Mouse (Mus musculus): ENCODE results near the gene Rnf123. TPM values are rescaled to one million over a fixed set of nuclear protein-coding genes. Genes with fewer than 3 reads are reported as not detected.

The Rnf123 gene
- total RNA-seq, 1 experiment from 2014 or later: 87.0 TPM

DNA sequence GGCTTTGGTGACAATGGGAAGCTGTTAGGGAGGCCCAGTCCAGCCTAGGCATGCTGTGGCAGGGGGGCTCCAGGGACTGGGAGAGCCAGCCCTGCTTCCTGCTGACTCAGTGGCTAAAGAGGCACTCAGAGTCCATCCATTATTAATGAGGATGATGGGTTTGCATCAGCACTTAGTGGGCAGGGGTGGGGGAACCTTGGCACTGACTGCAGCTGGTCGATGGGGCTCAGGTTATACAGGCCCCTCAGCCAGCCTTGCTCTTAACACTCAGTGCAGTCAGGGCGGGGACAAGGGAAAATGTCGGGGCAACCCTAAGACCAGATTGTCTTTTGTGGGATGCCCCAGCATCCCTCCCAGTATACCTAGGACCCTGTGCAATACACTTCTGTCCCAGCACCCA is 21.0 kb downstream of the Rnf123 start:
- DNase-seq: no peak

DNA sequence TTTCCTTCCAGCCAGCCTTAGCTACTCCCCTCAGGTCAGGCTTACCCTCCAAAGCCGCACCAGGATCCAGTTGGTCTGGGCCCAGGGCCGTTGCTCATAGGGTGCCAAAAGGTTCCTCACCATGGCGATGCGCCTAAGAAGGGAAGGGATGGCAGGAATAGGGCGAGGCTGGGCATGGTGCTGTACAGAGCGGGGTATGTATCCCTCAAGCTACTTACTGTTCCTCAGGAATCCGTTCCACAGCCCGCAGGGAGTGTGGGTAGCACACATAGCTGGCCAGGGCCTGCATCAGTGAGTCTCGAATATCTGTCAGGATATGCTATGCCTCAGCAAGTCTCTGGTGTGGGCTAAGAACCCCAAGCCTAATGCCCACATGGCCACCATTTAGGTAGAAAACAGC is 24.9 kb downstream of the Rnf123 start:
- no peak for DNase-seq

- peak; percentile 59 for DNase-seq
Observed at GRCm38 (mm10) chr9:108057262-108057562, 25.9 kb downstream of the Rnf123 start.

DNA sequence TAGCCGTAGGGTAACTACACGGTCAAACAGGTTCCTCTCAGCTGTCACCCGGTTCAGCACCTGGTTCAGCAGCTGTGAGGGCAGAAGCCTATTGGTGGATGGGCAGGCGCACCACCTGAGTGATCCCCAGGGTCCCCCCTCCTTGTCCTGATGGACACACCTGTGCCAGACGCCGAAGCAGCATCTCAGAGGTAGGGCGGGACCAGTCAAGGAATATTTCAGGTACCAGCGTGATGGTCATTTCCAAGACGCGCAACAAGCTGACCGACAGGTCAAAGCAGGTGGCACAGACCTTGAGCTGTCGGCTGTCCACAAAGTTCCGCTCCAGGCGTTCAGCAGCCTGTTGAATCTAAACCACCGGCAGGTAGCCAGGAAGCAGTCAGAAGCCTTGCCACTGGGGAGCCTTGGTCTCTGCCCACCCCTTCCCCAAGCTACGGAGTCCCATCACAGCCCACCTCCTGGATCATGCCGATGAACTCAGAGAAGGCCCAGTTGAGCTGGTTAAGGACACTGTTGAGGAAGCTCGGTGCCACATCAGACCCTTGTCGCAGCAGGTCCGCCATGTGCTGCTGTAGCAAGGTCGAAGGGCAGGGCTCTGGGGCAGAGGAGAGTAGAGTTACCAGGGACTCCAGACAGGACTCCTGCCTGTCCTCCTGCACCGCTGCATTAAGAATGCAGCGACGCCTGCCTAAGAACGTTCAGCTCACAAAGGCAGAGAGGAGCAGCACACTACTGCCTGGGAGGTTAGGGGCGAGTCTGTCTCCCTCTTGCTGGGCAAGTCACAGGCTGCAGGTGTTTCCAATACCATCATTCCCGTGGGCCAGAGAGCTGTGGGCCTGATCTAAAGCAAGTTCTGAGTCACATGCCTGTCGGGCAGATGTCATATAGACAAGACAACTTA is 26.5 kb downstream of the Rnf123 start:
- DNase-seq: no peak

DNA sequence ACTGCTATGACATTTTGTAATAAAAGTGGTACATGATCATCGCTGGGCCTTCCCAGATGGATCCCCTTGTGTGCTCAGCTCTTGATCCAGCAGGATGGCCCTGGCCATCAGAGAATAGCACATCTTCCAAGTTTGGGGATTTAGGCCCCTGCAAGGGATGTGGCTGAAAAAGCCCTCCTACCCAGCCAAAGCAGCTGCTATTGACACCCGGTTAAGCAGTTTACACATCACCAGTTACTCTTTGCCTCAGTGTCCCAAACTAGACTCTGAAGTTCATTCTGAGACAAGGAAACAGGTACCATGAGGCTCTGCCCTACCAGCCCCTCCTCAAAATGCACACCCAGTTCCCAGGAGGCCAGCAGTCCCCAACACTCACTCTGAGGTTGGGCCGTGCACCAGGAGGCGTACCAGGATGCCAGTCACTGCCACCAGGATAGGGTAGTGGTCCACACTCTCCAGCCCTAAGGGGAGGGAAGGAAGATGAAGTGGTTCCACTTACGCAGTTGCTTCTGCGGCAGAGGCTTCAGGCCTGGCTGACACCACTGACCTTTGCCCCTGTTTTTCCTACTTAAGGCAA is 27.4 kb downstream of the Rnf123 start:
- no peak for DNase-seq

- DNase-seq: no peak
Observed at GRCm38 (mm10) chr9:108055061-108055460, 28.1 kb downstream of the Rnf123 start.

GRCm38 (mm10) chr9:108054331-108055040 is 28.7 kb downstream of the Rnf123 start:
- DNase-seq: no peak

- no peak for DNase-seq
Observed at GRCm38 (mm10) chr9:108053665-108054225, 29.4 kb downstream of the Rnf123 start.

DNA sequence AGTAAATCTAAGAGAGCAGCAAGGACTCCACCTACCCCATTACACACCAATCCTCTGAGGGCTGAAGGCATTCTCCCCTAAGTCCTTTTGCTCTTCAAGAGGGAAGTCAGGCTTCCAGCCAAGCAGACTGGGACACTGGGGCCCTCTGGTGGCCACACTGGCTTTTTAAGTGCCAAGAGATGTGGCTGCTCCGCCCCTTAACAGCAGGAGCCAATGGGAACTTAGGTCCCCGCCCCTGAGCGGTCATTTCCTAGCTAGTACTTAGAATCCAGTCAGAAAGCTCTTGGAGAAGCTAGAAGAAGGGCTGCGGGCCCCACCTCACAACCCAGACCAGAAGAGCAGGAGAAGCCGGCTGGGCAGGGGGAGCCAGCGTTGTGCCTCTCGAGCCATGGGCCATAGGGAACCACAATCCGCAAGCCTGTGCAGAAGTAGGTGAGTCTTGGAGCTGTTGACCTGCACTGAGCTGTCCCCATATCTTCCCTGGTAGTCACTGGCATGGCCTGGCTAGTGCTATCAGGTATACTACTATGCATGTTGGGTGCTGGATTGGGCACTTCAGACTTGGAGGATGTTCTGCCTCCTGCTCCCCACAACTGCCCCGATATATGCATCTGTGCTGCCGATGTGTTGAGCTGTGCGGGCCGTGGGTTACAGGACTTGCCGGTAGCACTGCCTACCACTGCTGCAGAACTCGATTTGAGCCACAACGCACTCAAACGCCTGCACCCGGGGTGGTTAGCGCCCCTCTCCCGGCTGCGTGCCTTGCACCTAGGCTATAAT is 30.1 kb downstream of the Rnf123 start, which contains the start of gene Amigo3:
TSS of gene Amigo3 (plus strand) at position 275 of the 780 bp plus-strand sequence.
- peak; percentile 95 for DNase-seq

GRCm38 (mm10) chr9:108052411-108052810 is 30.7 kb downstream of the Rnf123 start:
- no peak for DNase-seq

DNA sequence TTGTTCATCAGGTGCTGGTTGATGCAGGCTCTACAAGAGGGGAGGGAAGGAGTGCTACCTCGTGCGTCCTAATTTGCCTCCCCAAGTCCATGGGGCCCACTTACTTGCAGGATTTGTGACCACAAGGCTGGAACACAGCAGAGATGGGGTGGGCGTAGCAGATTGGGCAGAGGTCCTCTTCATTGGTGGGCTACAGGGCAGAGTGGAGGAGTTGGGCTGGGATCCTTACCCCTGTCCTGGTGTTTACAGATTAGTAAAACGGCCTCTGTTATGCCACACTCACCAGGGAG is 31.3 kb downstream of the Rnf123 start:
- no peak for DNase-seq

DNA sequence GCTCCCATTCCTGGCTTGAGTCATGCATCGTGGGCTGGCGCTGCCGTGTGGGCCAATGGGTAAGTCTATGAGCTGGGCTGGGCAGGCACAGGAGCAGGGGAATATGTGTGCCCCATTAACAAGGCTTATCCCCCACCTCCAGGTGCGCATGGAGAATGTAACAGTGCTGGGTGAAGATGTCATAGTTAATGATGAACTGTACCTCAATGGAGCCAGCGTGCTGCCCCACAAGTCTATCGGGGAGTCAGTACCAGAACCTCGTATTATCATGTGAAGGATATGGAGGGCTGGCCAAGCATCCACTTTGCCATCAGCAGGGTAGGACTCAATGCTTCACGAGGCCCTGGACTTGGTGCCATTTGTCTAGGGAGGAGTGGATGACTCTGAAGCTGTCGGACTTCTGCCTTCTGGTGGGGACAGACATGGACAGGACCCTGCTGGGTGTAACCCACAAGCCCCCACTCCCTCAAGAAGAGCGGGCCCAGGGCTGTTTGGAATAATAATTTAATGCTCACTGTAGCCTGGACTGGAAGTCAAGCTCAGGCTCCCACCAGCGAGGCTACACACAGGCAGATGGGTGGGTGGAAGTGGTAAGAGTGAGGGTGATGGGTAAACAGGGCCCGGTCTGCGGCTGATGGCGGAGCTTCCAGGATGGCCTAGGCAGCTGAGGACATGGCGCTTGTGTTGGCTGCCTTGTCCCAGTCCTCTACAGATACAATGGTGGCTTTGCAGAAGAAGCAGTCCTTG is 31.8 kb downstream of the Rnf123 start:
- no peak for DNase-seq

DNA sequence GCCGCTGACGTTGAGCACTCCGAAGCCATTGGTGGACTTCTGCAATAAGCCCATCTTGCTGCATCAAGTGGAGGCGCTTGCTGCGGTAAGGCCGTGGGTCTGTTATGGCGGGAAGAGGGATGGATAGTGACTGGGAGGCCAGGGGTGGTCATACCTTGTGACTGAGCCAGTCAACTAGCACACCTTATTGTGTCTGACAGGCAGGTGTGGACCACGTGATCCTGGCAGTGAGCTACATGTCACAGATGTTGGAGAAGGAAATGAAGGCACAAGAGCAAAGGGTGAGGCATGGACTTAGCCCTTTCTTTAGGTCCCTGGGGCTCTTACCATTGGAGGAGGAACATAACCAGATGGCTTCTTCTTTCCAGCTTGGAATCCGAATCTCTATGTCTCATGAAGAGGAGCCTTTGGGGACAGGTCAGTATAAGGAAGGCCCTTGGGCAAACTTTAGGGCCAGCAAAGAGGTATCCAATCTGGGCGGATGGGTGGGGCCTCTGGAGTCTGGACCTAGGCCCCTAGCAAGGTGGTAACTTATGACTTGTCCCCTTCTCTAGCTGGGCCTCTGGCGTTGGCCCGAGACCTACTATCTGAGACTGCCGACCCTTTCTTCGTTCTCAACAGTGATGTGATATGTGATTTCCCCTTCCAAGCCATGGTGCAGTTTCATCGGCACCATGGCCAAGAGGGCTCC is 33.4 kb downstream of the Rnf123 start:
- DNase-seq: no peak

DNA sequence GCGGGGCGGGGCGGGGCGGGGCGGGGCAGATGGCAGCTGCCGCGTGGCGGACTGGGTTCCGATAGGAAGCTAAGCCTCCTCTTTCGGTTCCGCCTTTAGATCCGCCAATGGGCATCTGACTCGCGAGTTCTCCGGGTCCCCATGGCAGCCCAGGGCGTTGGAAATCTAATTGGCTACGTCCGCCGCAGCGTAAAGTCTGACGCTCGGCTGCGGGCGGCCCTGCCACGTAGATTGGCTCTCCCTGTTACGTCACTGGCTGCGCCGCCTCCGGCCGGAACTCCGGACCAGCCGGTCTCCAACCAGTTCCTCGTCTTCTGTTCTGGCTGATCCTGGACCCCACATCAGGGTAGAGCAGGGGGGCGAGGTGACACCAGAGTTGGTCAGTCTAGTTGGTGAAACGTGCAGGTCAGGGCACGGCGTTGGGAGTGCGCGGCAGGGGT is 34.1 kb downstream of the Rnf123 start, which contains the start of gene Gmppb:
TSS of gene Gmppb (plus strand) at position 227 of the 440 bp plus-strand sequence.
- DNase-seq: peak; percentile 95

- DNase-seq: no peak
Observed at GRCm38 (mm10) chr9:108048566-108048955, 34.6 kb downstream of the Rnf123 start.

DNA sequence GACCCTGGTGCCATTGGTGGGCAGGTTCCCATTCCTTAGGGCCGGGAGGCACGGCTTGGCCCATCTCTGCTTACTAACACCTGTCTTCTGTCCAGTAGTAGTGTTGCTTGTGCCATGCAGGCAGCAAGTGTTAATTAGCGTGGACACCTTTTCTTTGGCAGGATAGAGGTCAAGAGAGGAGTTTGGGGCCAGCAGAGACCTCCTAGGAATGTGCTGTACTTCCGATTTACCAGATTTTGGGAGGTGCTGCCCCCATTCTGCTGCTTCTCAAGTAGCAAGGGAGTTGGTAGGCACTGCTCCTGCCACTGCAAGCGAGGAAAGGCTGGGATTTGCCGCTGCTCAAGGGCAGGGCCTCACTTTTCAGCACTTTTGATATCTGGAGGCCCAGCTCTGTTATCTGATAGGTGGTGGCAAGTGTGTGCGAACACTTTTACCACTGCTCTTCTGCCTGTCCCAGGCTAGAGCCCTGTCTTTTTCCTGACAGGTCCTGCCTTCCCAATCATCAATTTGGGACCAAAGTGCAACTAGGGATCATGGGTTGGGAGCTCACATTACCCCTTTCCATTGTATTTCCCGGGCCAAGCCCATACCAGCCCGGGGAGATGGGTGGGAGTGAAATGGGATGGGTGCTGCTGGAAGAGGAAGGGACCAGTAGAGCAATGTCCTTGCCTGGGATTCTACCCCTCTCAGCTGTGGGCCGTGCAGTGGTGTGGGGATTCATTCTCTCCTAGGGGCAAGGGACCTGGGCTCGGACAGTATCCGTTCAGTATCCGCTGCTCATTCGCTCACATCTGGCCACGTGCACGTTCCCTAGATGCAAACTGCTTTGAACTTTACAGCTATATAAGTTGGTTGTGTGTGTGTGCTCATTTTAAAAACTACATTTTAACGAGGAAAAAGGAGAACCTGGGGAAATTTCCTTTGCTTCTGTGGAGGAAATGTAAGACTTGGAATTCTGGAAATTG is 35.3 kb downstream of the Rnf123 start:
- DNase-seq: no peak

DNA sequence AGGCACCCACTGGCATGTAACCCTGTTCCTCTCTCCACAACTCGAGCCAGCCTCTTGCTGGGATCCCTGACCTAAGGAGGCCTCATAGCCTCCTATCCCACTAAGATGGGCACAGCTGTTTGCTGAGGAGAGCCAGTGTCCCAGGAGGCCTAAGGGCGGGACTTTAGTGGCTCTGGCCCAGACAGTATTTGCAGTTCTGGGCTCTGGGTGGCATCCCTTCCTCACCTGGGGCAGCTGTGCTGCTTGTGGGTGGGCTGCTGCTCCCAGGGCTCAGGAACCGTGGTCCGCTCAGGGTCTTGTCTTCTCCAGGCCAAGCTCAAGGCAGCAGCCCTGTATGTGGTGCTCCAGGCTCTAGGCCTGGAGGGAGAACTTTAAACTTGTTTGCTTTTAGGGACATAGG is 36.6 kb downstream of the Rnf123 start:
- DNase-seq: no peak

GRCm38 (mm10) chr9:108044751-108045492 is 38.2 kb downstream of the Rnf123 start:
- no peak for DNase-seq
